Mouse (Mus musculus) heart, postnatal 36 days (tissue): ENCODE measurements around the gene Olfr368. TPM values are rescaled to one million over a fixed set of nuclear protein-coding genes. Genes with fewer than 3 reads are reported as not detected.

ENCODE experiments used
- DNase-seq, 2 experiments: peaks; one replicate each; pipeline ENCODE4 v3.0.0; 2021 to 2022
- intact Hi-C: fragments of 180-260 bp; cut with DNase I; formaldehyde crosslinking; loops from one replicate; pipeline ENCODE4 v1.15.1; 2025
- total RNA-seq, 2 experiments: library from RNA; stranded (reverse); gene quantifications; 2 replicates each; pipeline ENCODE4 v1.2.3; 2021

Gene Olfr368
- total RNA-seq: not detected

DNA sequence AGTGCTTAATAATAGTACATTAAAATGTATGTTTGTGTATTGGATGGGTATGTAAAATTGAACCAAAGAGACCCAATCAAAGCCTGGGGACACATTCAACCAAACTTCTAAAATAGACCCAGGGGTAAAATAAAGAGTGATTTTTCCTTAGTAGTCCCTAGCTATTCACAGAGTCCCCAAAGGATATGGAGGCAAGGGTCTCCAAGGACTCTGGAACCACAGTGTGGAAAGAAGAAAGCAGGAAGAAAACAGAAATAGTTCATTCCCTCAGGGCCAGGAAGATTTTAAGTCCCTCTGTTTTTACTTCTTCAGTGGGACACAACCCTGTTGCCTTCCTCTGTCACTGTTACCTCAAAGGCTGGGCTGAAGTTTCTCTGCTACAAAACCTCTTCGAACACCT, at the start of gene Olfr368:
Olfr368 (plus strand) TSS at position 301 of the 400 bp plus-strand sequence.
- DNase-seq: no peak
- intact Hi-C loops: no loop called here

DNA sequence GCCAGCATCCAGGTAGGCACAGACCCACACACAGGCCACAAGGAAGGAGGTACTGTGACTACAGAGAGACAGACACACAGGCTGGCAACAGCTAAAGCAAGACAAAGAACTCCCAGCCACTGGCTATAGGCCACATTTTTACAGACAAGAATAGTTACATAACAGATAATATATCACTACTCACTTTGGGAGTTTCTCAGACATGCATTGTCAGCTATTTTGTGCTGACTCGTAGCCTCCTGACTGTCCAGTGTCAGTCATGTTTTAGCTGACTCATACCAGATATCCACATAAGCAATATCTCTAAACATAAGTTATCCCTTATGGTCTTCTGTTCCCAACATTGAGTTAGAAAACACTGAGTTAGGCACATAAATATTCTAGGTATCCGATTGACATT, 7.0 kb downstream of the Olfr368 start:
- intact Hi-C loops: no loop called here
- DNase-seq: no peak

DNA sequence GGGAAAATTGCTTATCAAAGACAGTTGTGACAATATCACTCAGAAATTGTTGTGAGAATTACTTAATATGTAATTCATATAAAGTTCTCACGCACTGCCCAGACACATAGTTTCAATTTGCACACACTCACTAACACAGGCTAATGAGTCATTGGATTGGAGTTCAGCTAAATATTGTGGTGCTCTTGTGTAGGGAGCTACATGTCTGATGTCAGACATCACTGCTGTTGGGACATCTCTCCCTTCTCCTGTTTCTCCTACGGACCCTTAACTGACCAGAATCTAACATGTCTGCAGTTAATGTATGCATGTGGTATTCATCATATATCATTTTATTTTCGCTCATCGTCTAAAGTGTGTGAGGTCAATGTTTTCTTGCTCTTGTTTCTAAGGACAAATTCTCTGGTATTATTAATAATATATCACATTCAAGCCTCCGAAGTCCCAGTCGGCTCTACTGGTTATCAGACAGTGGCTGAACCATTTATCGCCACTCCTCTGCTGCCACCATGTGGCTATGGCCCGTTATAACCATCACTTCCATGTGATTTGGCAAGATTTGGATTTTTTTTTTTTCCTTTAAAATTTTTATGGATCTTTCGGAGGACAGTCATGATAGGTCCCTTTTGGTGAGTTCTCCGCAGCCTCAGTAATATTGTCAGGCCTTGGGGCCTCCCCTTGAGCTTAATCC, 12.3 kb downstream of the Olfr368 start:
- intact Hi-C loops: no loop called here
- peak; percentile 33 to 44 for DNase-seq

DNA sequence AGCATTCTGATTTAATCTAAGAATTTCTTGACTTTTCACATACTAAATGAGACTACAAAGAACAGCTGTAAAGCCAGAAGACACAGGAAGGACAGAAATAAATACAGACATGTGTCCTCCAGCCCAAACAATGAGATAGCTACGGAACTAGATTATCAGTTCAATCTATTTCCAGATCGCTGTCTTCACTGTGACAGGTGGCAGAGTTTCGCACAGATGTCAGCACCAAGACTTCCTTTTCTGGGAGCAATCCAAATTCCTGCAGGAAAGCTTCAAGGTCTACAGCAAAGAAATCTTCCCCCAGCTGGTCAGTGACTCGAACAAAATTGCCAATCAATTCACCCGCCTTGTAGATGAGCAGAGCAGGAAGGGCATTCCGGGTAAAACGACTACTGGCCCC, 25.4 kb downstream of the Olfr368 start:
- intact Hi-C loops: no loop called here
- no peak for DNase-seq

DNA sequence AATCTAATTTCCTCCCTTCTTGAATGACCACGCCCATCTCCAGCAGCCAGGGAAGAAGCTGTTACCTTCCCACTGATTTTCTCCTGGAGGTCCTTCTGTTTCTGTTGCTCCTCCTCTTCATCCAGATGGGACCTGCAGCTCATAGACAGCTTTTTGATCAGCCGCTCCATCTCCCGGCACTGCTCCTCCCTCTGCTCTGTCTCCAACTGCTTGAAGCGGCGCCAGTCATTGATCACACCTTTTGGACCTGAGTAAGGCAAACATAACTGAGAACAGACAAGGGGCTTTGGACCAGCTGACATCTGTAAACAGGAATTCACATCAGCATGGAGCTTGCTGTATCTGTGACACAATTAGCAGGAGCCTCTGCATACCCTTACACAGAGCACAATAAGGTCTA, 29.3 kb downstream of the Olfr368 start:
- no peak for DNase-seq
- intact Hi-C loops: no loop called here

DNA sequence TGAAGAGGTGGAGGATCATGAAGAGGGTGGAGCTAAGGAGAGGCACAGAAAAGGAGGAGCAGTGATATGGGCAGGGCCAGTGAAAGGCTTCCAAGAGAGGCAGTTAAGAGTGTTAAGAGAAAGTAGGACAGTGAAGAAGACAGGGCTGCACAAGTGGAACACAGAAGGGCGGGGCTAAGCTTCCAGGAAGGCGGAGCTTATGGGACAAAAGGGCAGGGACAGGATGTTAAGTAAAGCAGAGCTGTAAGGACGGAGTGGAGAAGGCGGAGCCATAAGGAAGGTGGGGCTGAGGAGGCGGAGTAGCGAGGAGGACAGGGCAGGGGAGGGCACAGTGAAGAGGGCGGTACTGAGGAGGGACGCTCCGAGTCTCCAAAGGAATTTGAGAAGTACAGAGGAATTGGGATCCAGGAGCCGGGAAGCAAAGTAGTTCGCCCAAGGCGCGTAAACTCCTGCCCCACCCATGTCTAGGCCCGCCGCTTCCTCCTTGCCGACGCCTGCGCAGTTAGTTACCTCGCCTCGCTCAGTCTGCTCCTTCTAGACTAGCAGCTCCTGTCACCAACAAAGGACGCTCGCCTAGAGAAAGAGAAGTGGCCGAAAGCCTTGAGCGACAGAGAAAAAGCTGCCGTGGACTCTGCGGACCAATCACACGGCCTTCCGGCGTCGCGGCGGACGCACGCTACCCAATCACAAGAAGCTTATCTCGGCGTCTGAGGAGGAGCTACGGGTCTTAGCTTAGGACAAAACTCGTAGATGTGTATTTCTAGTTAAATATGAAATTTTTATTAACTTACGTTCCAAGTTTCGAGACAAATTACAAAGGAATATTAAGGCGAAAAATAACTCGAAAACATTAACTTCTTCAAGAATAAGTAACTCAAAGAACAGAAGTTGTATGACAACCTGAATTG, 32.6 kb downstream of the Olfr368 start, which contains the start of gene Pdcl:
Pdcl (minus strand) TSS at position 700 of the 908 bp plus-strand sequence.
- peak; percentile 86 to 89 for DNase-seq
- intact Hi-C loops: no loop called here

DNA sequence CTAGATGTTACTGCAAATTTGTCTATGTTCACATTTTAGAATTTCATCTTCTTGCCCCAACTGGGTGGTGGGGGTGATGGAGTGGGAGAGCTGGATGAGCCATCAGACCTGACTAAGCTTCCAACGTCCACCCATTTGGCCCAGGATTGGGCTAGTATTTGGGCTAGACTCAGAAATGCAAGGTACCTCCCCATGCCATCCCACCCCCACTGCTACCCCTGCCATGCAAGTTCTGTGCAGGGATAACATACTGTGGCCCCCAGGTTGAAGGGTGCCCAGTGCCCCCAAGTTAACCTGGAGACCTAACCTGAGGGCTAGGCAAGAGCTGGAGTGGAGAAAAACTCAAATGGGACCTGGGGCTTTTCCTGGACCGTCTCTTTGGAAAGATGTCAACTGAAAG, 33.6 kb downstream of the Olfr368 start:
- no peak for DNase-seq
- intact Hi-C loops: no loop called here

DNA sequence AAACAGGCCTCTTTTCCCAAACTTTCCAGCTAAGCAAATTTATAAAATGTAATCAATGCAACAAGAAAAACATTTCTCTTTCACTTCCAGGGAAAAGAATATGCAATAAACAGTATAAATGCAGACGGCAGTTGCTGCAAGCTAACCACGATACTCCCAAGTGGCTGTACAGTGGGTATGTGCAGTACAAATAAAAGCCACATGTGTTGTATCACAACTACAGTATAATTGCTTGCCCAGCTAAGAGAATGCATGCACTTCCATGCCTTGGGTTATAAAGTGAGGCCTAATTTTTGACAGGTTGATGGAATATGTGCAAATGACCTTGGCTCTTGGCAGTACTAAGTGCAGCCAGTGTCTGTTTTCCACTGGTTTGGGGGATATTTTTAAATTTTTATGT, 44.3 kb downstream of the Olfr368 start:
- intact Hi-C loops: no loop called here
- DNase-seq: no peak

DNA sequence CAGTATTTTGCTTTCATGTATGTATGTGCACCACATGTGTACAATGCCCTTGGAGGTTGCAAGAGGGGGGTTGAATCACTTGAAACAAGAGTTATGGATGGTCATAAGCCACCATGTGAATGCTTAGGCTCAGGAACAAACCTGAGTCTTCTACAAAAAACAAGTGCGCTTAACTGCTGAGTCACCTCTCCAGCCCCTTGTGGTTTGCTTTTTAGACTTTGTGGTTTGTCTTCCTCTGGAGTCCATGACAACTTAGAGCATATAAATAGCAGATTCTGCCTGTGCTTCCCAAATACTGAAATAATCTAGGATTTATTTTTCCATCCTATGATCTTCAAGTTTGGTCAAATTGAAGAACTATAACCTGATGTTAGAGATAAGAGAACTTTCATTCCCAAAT, 49.7 kb downstream of the Olfr368 start:
- DNase-seq: no peak
- intact Hi-C loops: no loop called here

DNA sequence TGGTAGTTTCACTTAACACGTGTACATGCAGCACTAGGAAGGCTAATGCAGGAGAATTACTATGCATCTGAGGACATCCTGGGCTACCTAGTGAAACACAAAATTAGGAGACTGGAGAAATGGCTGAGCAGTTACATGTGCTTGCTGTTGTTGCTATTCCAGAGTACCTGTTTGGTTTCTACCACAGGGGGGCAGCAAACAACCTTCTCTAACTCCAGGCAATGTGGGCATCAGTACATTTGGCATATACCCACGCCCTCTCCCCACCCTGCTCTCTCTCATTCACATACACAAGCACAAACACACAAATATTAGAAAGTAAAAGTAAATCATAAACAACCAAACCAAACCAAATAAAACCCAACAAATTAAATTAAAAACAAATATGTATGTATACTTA, 53.9 kb downstream of the Olfr368 start:
- intact Hi-C loops: loop anchor here (1.0 to 10.0 kb wide), 3 partner anchors 105 to 425 kb away; partner anchors contain the start of gene Crb2
- peak; percentile 43 to 47 for DNase-seq

Other genes starting within 250 kb of the Olfr368 start
- gene Olfr361, start 237.2 kb upstream of the Olfr368 start, total RNA-seq: not detected
- gene Olfr362, start 208.6 kb upstream of the Olfr368 start, total RNA-seq: not detected
- gene Olfr364-ps1, start 187.2 kb upstream of the Olfr368 start, total RNA-seq: not detected
- not detected for gene Olfr365, start 138.3 kb upstream of the Olfr368 start, total RNA-seq
- gene Olfr366, start 114.9 kb upstream of the Olfr368 start, total RNA-seq: not detected
- 10 to 100 TPM; 20.3 to 20.7 TPM for gene Pdcl, start 32.8 kb downstream of the Olfr368 start, total RNA-seq
- gene Rc3h2, start 96.4 kb downstream of the Olfr368 start, total RNA-seq: 10 to 100 TPM; 34.8 to 35.0 TPM
- 1 to 10 TPM; 3.8 to 5.1 TPM for gene Zbtb26, start 116.6 kb downstream of the Olfr368 start, total RNA-seq
- gene Zbtb6, start 116.7 kb downstream of the Olfr368 start, total RNA-seq: 1 to 10 TPM; 4.2 TPM
- 10 to 100 TPM; 44.8 to 45.0 TPM for gene Rabgap1, start 116.8 kb downstream of the Olfr368 start, total RNA-seq
- under 1 TPM; 0.60 to 0.78 TPM for gene Gpr21, start 189.8 kb downstream of the Olfr368 start, total RNA-seq